Mouse (Mus musculus): Measurements from ENCODE around the gene Tspan9.

Tspan9 gene

GRCm38 (mm10) chr6:128076104-128077020 is 67.0 kb downstream of the Tspan9 start:
- no peak for DNase-seq (ENCODE audit: low read depth, low spot score)

GRCm38 (mm10) chr6:128075453-128076003 is 67.9 kb downstream of the Tspan9 start:
- no peak for DNase-seq (ENCODE audit: low read depth, low spot score)

- DNase-seq (ENCODE audit: low read depth, low spot score) = no peak
These were observed 72.4 kb downstream of the Tspan9 start for GRCm38 (mm10) chr6:128070921-128071558.

- no peak for DNase-seq (ENCODE audit: low read depth, low spot score)
These were observed 73.1 kb downstream of the Tspan9 start for GRCm38 (mm10) chr6:128070072-128070872.

GRCm38 (mm10) chr6:128068144-128068543 is 75.2 kb downstream of the Tspan9 start:
- DNase-seq (ENCODE audit: low read depth, low spot score) = no peak

DNA sequence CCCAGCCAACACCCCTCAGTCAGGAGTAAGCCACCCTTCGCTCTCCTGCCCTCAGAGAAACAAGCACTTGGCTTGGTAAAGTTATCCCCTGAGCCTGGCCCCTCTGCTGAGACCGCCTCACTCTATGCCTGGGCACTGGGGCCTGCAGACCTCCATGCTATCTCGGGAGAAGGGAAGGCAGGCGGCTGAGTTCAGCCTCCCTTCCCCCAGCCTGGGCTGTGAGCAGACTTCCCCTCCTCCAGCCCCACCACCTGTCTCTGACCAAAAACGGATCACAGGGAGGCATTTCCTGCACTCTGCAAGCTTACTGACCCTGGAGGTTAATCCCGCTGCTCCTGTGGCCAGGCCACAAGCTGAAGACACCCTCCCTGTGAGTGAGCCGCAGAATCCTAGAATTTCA is 77.4 kb downstream of the Tspan9 start:
- DNase-seq (ENCODE audit: low read depth, low spot score) = no peak

DNA sequence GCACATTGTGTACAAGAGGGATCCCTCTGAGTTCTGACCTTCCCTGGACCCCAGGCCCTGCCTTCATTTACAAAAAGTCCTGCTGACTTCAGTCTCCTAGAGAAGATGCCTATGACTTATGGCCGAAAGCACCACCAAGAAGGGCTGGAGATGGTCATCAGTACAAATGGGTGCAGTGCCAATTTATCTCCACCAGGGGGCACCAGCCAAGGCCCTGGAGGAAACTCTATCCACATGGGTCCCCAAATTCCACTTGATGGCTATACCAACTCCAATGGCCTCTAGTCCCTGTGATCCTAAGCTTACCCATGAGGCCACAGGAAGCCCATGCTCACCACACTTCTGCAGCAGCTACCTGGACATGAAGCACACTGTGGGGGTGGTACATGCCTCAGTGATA is 79.9 kb downstream of the Tspan9 start:
- DNase-seq (ENCODE audit: low read depth, low spot score) = peak; percentile 56

GRCm38 (mm10) chr6:128062784-128063183 is 80.6 kb downstream of the Tspan9 start:
- no peak for DNase-seq (ENCODE audit: low read depth, low spot score)

GRCm38 (mm10) chr6:128062216-128062615 is 81.2 kb downstream of the Tspan9 start:
- DNase-seq (ENCODE audit: low read depth, low spot score) = no peak

- DNase-seq (ENCODE audit: low read depth, low spot score) = no peak
These were observed 82.1 kb downstream of the Tspan9 start for GRCm38 (mm10) chr6:128061342-128061741.

DNA sequence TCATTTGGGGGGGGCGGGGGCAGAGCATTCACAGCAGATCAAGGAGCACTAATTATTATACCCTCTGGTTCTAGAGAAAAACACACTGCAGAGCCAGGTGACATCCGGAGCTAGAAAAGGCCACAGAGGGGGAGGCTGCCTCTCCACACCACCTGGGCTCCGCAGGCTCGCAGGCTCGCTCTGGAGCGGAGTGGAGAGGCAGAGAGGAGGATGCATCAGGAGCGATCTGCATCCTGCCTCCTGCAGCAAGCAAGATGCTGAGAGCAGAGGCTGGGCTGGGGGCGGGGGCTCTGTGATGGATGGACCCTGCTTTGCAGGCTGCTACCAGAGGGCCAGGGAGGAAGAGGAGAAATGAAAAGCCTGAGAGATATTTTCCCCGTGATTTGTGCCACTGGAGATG is 84.8 kb downstream of the Tspan9 start:
- no peak for DNase-seq (ENCODE audit: low read depth, low spot score)

DNA sequence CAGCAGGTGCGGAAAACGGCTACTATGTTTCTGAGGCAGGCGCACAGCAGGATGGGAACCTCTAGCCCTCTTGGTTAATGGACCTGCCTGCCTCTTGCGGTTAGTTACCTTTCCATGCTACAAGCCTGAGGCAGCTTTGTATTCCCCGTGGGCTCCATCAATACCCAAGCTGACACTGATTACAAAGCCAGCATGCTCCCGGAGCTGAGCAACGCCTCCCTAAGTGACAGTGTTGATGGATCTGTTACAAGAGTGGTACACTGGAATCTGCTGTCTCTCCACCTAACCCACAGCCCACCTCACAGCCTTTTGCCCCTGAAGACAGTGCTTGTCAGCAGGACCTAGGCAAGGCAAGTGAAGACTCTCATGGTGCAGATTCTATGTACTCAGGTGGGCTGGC is 85.2 kb downstream of the Tspan9 start:
- no peak for DNase-seq (ENCODE audit: low read depth, low spot score)

DNA sequence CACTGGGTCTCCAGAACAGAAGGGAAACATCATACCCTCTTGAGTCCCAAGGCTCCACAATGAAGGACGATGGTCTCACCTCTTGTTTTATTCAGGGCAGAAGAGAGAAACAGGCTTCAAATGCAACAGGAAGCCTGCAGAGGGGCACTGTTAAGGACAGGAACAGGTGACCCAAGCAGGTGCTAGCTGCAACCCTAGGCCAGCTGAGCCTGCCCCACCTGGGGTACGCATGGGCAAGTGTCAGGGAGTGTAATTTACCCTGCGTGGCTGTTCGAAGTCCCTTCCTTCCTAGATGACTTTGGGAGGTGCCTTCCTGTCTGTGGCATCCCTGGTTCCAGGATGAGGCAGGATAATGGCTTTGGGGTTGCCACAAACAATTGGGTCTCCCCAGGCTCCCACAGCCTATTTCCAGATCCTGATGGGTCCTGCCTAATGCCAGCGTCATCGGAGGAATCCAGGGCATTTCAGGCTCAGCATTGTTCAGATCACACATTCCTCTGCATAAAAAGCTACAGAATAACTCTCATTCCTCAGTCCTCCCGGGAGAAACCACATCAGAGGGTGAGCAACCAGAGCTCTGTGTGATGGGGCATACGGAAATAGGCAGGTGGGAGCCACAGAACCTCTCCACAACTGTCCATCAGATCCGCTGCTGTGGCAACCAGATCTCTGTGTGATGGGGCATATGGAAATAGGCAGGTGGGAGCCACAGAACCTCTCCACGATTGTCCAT is 90.2 kb downstream of the Tspan9 start:
- no peak for DNase-seq (ENCODE audit: low read depth, low spot score)

- no peak for DNase-seq (ENCODE audit: low read depth, low spot score)
These were observed 95.7 kb downstream of the Tspan9 start for GRCm38 (mm10) chr6:128047671-128048070.

DNA sequence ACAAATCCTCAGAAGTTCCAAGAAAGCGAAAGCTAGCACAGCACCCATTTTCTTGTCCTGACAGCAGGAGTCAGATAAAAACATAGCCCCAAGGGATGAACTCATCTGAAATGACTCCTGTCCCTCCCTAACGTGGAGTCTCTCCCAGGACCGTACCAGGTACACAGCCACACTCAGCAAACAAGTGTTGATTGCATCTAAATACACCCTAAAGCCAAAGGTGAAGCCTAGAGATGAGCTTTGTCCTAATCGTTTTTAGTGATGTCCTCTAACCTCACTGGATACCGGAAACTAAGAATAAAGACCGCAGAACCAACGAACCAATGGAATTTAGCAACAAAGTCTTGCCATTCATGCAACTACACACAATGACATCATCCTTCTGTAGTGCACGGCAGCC is 96.2 kb downstream of the Tspan9 start:
- DNase-seq (ENCODE audit: low read depth, low spot score) = no peak

DNA sequence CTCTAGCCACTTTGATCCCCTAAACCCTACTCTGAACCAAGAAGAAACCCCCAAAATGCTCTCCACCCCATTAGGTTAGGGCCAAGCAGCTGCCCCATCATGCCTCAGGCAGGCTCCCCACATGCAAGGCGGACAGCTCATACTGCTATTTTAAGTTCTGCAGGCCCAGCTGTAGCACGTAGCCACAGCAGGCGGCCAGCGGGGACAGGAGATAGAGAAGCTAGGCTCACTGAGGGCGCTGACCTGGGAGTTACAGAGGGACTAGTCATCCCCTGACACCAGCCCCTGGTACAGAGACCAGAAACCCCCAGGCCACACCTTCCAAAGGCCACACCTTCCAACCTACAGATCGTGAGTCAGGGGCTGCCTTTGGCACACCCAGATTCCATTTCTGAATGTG is 96.6 kb downstream of the Tspan9 start:
- no peak for DNase-seq (ENCODE audit: low read depth, low spot score)

DNA sequence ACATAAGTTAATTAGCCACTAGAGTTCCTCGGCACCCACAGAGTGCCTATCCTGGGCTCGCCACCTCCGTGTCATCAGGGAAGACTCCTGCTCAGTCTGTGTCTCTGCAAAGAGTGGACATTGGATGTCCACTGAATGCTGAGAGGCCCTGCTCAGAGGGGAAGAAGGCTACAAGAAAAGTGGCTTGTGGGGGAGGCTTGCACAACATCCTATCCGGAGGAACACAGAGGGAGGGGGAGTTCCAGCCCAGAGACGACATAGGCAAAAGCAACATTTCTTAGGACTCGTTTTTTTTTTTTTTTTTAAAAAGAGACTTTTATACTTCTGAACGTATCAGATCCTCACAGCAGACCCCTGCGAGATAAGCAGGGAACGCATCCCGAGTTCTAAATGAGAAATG is 98.7 kb downstream of the Tspan9 start:
- no peak for DNase-seq (ENCODE audit: low read depth, low spot score)

GRCm38 (mm10) chr6:128043486-128043885 is 99.9 kb downstream of the Tspan9 start:
- no peak for DNase-seq (ENCODE audit: low read depth, low spot score)

DNA sequence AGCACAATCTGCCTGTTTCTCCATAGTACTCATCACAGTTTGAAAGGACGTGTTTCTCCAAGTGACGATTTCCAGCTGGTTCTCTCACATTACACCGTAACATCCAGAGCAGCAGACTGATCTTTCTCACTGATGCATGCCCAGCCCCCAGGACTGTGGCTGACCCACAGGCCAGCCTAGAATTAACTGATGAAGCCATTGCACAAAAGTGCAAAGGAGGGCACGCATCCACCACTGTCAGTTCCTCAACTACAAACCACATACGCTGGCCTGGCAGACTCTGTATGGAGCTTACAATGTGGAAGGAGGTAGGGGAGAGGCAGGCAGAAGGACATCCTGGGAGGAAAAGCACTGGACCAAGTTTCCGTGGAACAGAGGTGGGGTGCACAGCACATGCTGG is 101.6 kb downstream of the Tspan9 start:
- DNase-seq (ENCODE audit: low read depth, low spot score) = no peak

GRCm38 (mm10) chr6:128039077-128039766 is 104.2 kb downstream of the Tspan9 start:
- DNase-seq (ENCODE audit: low read depth, low spot score) = no peak

DNA sequence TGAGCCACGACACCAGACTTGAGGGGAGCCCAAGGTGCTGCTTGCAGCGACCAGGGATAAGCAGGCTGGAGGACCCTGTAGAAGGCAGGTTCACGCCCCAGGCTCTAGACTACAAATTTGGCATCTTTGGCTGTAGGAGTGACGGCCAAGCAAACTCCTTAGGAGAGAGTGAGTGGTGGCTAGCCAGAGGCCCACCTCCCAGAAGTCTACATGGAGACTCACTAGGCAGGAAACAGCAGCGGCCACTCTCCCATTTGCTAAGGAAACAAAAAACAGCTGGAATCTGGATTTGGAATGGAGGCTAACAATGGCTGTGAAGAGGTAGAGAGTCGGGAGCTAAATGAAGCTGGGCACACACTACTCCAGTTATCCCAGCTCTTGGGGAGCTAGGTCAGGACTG is 104.8 kb downstream of the Tspan9 start:
- no peak for DNase-seq (ENCODE audit: low read depth, low spot score)
